Mouse (Mus musculus) layer of hippocampus, adult 8-10 months (tissue): ENCODE results near the gene Thbd. TPM values are rescaled to one million over a fixed set of nuclear protein-coding genes. Genes with fewer than 3 reads are reported as not detected.

ENCODE experiments used
- DNase-seq, 2 experiments: peaks; one replicate each; pipeline ENCODE4 v3.0.0; 2022; ENCODE audit warnings: low spot score in 2 of 2
- total RNA-seq, 4 experiments: library from RNA; stranded (reverse); gene quantifications; 2 replicates each; pipeline ENCODE4 v1.2.4; 2022

The Thbd gene
- 10 to 100 TPM in 1 of 4 experiments, 1 to 10 TPM in 3; 5.9 to 10.5 (median 7.9) TPM for total RNA-seq

DNA sequence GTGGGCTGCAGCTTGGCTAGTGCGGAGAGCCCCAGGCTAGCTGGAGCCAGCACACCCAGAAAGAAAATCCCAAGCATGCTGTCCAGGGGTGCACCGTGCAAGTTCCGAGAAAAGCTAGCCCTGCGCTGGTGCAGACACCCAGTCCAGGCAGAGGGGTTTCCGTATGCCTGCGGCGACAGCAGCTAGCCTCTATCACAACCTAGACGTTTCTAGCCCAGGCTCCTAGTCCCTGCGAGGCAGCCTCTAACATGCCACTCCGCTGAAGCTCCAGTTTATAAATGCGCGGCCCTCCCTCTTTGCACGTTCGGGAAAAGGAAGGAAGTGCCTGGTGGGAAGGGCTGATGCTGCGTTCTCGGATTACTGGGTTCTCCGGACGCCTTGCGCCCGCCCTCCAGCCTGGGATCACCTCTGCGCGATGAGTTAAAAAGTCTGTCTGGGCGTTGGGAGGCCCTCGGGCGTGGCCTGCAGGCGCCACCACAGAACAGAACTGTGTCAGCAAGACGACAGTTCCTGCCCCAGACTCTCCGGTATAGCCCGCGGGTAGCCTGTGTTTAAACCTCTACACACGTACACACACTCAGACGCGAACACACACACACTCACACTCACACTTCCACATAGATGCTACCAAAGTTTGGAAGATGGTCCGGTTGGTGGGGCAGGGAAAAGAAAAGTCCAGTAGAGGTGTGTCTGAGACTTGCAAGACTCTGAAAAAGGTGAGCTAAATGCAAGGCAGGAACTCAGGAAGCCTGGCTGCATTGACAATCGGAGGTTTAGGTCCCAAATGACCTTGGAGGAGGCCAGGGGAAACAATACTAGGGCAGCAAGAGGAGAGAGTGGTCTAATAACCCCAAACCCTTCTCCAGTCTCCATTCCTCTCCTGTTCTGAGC, at the start of gene Thbd:
Gene Thbd, minus strand, starts transcription at position 319 of the 891 bp plus-strand sequence.
- DNase-seq: no peak

DNA sequence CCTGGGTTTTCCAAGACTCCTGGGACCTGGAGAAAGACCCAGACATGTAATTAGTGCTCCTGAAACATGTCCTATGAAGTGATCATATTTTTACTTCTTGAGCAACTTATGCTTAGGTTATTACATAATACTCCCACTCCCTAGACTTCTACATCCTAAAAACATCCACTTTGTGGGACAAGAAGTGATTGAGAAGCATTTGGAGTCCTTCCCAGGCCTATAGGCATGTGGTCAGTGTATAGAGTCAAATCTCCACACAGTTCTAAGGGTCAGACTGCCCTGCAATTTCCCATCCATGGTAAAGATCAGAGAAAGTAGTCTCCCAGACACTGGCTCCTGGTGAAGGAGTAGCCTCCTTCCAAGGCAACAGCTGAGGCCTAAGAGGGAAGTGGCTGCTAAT, 47.4 kb upstream of the Thbd start:
- no peak for DNase-seq

DNA sequence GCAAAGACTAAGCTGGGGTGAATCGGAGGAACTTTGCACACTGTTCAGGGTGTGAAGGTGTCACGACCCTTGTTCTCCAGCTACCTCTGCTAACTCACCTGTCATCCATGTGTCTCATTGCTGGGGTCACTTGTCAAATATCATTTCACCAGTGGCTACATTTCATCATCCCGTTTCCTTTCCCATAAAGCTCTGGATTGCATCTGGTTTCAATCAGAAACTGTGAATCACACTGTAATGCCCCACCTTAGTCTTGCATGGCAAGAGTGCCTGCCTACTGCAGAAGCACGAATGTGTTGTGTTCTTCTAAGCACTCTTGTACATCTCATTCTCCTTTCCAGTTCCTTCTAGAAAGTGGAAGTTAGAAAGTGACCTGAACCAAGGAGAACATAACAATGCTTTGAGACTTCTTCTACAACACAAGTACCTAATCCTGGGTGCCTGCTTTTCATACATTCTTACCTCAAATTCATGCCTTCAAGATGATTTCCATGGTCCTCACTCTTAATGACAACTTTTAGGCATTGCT, 46.1 kb upstream of the Thbd start:
- no peak for DNase-seq

DNA sequence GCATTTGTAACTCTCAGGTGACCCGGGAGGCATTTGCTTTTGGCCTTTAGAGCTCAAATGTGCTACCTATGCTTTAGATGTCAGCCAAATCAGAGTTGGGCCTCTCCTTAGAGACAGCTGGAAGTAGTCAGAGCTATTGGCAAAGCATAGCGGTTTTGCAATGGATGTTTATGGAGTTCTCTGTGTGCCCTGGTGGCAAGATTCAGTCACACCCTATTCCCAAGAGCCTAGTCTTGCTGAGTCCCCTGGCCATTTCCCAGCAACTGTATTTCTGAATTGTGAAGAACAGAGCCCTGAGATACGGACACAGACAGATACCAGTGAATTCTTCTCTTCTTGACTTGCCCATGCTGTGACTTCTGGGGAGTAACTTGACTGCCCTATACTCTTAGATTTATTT, 45.1 kb upstream of the Thbd start:
- DNase-seq: no peak

DNA sequence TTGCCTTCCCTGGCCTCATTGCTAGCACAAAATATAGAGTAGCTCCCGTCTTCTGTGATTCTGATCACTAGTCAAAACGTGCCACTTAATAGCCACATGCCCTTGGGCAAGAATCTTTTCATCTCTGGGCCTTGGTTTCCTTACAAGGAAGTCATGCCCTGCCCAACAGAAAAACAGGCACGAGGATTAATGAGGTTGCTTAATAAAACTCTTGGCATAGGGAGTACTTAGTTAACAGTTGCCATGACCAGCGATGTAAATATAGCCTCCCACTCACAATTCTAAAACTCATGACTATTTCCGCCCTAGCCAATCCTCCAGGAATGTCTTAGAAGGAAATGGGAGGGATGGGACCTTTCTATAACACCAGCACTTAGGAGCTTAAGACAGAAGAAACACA, 43.5 kb upstream of the Thbd start:
- DNase-seq: no peak

DNA sequence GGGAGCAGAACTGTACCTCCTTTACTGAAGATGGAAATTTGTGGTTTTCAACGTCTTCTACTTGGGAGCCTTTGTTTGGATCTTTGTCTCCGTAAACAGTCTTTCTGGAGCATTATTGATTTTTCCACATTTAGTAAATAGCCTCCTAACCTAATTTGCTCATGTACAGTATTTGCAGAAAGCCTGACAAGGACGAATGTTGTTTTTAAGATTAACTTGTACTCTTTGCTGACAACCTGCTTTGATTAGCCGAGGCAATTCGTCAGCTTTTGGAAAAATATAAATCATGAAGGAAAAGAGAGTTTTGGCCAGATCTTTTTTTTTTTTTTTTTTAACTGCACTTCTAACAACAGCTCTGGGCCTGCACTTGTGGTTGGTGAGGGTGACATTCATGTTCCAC, 42.6 kb upstream of the Thbd start:
- DNase-seq: no peak

DNA sequence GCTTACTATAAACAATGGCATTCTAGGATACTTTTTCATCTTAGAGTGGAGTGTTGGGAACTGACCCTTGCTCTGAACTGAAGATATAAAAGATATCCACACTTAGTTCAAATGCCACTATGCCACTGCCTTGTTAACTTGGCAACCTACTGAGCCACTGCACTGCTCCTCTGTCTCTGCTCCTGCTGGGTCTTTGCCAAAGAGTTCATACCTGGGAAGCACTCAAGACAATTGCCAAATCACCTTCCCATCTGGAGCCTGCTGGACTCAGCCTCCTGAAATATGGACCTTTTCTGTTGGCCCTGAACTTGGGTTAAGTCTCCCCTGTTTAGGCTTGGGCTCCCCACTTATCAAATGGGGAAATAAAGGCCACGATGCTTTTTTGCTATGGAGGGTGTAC, 41.7 kb upstream of the Thbd start:
- no peak for DNase-seq

DNA sequence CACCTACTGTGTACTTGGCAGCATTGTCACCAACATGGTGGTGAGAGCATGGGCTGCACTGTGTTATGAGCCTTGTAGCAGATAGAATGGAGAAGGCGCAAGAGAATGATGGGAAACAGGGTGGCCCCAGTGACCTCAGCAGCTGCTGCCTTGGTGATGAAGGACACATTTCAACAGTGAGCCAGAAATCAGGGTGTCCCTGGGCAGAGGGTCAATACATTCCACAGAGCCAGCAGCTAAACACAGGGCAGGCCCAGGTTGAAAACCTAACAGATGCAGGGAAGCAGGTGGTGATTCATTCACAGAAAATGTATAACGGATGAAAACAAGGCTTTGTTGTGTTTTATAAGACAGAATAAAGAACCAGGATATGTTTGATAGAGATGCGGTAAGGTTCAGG, 38.5 kb upstream of the Thbd start:
- DNase-seq: no peak

DNA sequence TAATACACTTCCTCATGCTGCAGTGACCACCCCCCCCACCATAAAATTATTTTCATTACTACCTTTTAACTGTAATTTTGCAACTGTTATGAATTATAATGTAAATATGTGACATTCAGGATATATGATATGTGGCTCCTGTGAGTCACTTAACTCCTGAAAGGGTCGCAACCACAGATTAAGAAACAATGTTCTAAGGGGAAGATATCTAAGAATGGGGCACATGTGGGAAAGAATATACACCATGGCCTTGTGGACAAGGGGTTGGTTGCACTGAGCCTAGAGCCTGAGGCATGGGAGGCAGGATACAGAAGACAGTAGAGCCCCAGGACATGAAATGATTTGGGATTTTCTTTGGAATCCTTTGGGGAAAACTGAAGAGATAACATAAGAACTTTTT, 37.6 kb upstream of the Thbd start:
- no peak for DNase-seq

DNA sequence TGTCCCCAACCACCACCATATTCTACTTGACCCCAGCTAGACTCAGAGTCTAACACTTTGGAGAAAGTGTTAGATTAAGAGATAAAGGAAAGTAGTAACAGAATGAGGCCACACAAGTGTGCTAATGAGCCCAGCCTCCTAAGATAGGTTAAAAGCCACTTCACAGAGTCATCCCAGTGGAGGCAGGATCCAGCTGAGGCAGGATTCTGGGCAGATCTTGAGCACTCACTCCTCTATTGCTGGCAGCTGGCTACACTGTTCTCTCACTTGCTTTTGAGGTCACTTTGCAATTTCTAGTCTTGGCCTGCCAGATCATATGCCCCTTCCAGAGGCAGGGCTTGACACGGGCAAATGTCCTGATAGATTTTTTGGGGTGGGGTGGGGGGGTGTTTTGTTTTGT, 36.5 kb upstream of the Thbd start:
- no peak for DNase-seq

DNA sequence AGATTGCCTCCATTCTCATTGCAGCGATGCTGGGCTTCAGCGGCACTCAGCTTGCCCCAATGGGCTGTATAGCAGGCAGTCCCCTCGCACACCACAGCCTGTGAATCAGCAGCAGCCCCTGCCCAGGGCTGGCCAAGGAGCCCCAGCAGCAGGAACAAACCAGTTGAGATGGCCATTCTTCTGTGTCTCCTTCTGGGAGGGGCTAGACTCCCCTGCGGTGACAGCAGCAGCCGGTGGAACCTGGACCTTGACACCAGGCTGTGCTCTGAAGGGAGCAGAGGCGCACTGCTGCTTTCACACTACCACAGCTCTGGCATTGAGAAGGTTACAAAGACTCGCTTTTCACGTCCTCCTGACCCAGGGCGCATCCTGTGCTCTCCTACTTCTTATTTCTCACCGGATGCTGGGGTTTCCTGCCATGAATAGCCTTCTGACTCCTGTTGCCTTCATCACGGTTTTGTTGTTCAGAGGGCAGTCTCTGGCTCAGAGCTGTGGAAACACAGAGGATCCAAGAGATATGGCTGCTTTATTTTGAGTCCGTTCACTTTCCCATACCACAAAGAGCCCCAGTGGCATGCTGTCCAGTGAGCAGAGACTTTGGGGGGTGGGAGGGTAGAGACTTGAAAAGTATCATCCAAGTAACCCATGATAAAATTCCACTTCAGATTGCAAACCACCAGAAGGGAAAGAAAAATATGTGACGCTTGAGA, 35.4 kb upstream of the Thbd start, which contains the start of gene Cd93:
Gene Cd93, minus strand, starts transcription at position 315 of the 710 bp plus-strand sequence.
- DNase-seq: no peak

DNA sequence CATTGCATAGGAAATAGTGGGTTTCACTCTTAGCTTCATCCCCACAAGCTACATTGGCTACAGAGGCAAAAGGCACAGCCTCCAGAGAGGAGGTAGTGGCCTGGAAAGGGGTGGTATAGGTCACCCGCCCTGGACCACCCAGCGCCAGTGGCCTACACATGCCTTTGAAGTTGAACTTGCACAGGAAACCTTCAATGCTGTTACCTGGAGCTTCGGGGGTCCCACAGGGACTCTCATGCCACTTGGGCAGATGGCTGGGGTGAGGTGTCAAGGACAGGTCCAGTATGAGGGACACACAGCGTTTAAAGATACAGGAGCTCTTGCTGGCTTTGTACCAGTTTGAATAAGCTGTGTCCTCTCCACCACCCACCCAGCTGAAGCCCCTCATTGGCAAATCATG, 34.7 kb upstream of the Thbd start:
- no peak for DNase-seq

DNA sequence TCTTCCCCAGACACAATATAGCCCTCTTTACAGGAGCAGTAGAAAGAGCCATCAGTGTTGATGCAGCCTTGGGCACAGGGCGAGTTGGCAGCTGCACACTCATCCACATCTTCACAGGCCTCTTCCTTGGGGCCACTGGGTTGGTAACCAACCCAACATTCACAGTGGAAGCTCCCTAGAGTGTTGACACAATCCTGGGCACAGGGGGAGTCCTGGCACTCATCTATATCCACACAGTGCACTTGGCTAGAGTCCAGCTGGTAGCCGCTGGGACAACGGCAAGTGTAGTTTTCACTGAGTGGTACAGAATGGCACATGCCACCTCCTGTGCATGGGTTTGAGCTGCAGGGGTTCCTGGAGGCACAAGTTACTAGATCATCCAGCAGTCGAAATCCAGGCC, 34.2 kb upstream of the Thbd start:
- no peak for DNase-seq

DNA sequence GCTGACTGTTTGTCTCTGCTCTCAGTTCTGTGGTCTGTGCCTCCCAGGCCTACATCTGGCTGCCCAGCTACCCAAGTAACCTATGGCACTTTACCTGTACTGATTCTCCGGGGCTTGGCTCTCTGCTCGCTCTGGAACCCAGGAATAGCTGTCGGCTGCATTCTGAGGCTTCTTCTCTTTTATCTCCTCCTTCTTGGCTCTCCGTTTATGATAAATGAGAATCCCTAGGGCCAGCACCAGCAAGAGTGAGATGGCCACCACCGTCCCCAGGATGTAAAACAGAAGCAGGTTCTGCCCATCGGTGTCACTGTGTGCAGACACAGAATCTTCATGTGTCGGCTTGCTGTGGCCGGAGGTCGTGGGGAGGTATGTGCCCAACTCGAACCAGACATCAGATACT, 33.4 kb upstream of the Thbd start:
- DNase-seq: no peak

DNA sequence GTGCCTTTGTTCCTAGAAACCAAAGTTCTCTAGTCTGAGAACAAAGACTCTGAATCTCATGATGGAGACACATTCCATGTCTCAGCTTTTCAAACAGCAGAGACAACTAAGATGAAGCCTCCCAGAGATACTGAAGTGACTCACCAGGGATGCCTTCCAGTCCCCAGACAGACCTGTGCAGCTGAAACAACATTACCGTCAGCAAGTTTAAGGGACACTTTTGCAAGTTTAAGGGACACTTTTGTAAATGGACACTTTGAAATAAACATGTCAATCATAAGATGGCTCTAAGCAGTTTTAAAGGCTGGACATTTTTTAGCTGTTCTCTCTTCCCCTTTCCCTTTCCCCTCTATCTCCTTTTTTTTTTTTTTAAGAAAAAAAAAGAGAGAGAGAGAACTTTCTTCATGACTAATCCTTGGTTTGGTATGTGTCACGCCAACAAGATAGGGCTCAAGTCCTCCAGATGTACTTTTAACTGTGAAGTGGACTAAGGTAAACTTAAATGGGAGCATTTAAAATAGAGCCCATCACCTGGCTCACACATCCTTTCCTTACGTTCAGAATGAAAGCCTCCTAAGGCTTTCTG, 31.8 kb upstream of the Thbd start:
- DNase-seq: no peak

DNA sequence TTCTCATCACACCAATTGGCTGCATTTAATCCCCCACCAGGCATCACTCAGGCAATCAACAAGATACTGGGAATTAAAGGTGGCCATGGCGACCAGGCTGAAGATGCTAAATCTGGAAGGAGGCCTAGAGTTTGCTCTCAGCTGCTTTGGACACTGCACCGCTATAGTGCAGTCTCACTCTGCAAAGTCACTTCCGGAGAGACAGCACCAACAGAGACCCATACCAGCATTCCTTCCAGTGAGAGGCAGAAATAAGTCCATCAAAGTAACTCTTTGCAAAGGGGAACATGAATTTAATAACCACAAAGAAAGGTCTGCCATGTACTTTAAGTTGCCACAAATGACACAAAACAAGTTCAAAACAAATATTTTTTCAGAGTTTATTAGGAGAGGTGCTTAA, 28.3 kb upstream of the Thbd start:
- DNase-seq: no peak

DNA sequence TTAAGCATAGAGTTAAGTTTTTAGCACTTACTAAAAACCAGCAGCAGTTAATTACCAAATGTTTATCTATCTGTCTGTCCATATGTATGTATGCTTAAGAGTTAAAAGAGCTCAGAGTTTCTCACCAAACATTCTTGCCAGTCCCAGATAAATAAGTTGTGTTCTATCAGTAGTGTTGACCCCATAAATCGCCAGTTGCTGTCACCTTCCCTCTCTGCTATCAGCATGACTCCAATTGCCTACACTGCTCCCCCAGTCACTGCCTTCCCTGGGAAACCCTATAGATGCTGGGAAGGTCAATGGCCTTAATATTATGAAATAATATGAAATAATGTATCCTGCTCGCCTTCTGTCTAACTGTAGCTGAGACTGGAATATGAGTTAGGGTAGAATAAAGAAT, 24.4 kb upstream of the Thbd start:
- no peak for DNase-seq

DNA sequence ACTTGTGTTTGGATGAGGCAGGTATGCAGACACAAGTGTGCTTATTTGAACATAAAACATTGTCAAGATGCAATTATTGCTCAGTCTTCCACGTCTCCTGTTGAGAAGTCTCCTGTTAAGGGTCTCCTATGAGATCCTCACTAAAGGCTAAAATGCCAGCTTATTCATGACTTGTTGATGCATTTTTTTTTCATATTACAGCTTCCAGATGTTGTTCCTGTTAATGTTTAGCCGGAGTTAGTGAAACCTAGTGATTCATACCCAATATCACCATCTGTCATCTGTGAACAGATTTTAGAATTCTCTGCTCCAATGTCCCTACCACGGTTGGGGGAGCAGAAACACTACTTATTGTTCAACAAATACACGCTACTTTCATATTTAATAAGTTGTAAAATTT, 23.0 kb upstream of the Thbd start:
- DNase-seq: no peak

DNA sequence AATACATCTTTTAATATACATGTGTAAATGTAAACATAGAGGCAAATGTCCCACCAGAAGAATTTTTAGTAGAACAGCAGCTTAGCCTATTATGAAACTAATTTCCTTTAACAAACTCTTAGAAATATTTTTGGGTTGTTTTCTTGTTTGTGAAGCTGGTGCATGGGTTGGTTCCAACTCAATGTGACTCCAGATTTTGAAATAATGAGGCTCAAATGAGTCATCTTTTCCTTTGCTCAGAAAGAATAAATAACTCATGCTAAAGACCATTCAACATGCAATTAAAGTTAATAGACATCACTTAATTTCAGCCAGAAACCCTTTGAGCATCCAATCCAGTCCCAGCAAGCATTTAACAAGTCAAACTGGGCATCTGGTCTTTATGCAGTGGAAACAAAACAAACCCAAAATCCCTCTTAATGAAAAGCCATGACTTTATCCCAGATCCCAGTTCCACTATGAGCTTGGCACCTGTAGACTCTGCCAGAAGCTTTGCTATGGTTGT, 21.1 kb upstream of the Thbd start:
- no peak for DNase-seq

DNA sequence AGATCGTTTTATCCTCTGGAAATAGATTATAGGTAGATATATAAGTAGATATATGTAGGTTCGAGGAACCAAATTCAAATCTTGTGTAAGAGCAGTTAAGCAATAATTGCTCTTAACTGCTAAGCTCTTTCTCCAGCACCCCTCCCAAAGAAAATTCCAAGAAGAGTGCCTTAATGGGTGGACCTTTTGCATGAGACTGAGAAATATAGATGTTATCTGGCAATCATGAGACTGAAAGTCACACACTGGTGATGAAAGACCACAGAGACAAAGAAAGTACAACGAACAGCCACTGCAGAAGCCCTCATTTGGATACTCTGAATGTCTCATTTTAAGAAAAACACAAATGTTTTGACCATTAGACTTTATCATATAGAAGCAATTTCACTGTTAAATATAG, 20.5 kb upstream of the Thbd start:
- DNase-seq: no peak

DNA sequence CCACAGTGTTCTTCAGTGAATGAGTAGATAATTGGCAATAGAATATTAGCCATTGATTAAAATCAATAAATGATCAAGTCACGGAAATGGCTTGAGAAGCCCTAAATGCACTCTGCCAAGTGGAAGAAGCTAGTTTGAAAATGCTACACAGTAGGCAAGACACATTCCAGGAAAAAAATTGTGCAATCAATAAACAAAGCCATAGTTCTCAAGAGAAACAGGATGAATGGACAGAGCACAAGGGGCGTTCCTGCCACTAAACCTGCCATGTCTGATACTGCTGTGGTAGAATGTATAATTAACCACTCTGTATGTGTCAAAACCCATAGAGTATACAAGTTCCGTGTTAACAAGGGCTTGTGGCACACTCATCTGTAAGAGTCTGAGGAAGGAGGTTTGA, 19.6 kb upstream of the Thbd start:
- DNase-seq: no peak
